Mouse (Mus musculus): Measurements from ENCODE around the gene Stard9.

DNA sequence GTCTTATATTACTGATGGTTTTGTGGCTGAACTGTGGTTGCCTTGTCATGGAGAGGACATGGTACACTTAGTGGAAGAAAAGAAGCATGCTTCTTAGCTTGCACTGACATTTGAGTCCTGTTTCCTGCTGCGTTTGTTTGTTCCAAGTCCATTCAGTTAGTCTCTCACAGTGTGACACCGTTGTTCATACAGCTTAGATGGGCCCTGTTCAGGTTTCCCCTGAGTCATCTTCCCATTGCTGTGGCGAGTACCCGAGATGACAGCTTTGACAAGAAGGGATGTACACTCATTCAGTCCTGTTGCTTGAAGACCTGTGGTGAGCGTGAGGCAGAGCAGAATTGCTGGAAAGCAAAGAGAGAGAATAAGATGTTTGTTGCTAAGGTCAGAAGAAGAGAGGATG, 29.6 kb downstream of the Stard9 start:
- TF ChIP-seq CTCF (IDR thresholded peaks at IDR 0.05; ENCODE audit: borderline replicate concordance, insufficient read depth, low read depth, low read length) = no peak
- no peak for TF ChIP-seq POLR2A (IDR thresholded peaks at IDR 0.05; ENCODE audit: borderline replicate concordance, insufficient read depth, low read length)

Data from cerebellum, adult 2 months (tissue).